Mouse (Mus musculus) embryonic facial prominence, embryonic 15.5 days (tissue): ENCODE results near the gene Duoxa1. TPM values are rescaled to one million over a fixed set of nuclear protein-coding genes. Genes with fewer than 3 reads are reported as not detected.

Experiments
- ATAC-seq: fragments of 200-750 bp; cut with Nextera tagmentation; 2 replicates; pipeline ENCODE4 v1.8.0; 2017; ENCODE audit warnings: low read depth, moderate TSS enrichment; ENCODE audit not compliant: insufficient number of reproducible peaks, low FRiP score, low TSS enrichment
- H3K27ac ChIP-seq: fragments of 300-500 bp; sonication (generic); replicated peaks from 2 replicates; pipeline ENCODE4 v1.5.1; 2015; ENCODE audit warnings: mild to moderate bottlenecking, inconsistent platforms
- H3K27me3 ChIP-seq: fragments of 300-500 bp; sonication (generic); 2 replicates; pipeline ENCODE4 v1.6.1; 2015; ENCODE audit warnings: inconsistent platforms
- H3K36me3 ChIP-seq: fragments of 300-500 bp; sonication (generic); 2 replicates; pipeline ENCODE4 v1.6.1; 2015; ENCODE audit warnings: mild to moderate bottlenecking, inconsistent platforms
- H3K4me1 ChIP-seq: fragments of 300-500 bp; sonication (generic); 2 replicates; pipeline ENCODE4 v1.6.1; 2015; ENCODE audit warnings: inconsistent platforms
- H3K4me2 ChIP-seq: fragments of 300-500 bp; sonication (generic); replicated peaks from 2 replicates; pipeline ENCODE4 v1.6.1; 2015; ENCODE audit warnings: mild to moderate bottlenecking, inconsistent platforms
- H3K4me3 ChIP-seq: fragments of 300-500 bp; sonication (generic); replicated peaks from 2 replicates; pipeline ENCODE4 v1.5.1; 2015; ENCODE audit warnings: mild to moderate bottlenecking, inconsistent platforms
- H3K9ac ChIP-seq: fragments of 300-500 bp; sonication (generic); 2 replicates; pipeline ENCODE4 v1.6.1; 2015; ENCODE audit warnings: inconsistent platforms
- H3K9me3 ChIP-seq: fragments of 300-500 bp; sonication (generic); replicated peaks from 2 replicates; pipeline ENCODE4 v1.6.1; 2016; ENCODE audit warnings: inconsistent platforms
- WGBS: fragments of 180-500 bp; shearing (Covaris S2); methylation state at CpG from one replicate; pipeline ENCODE4 v1.1.7; 2015; 5-methylcytosine and 5-hydroxymethylcytosine counted together
- polyA plus RNA-seq: library from polyadenylated mRNA; unstranded; fragments of >200 nt; fragmentation: Nextera tagmentation; extraction: Ambion mirVana; gene quantifications from 2 replicates; pipeline ENCODE4 v1.2.1, GENCODE M21; 2015

Gene Duoxa1
- polyA plus RNA-seq, 1 experiment from 2014 or later = 7.6 TPM

DNA sequence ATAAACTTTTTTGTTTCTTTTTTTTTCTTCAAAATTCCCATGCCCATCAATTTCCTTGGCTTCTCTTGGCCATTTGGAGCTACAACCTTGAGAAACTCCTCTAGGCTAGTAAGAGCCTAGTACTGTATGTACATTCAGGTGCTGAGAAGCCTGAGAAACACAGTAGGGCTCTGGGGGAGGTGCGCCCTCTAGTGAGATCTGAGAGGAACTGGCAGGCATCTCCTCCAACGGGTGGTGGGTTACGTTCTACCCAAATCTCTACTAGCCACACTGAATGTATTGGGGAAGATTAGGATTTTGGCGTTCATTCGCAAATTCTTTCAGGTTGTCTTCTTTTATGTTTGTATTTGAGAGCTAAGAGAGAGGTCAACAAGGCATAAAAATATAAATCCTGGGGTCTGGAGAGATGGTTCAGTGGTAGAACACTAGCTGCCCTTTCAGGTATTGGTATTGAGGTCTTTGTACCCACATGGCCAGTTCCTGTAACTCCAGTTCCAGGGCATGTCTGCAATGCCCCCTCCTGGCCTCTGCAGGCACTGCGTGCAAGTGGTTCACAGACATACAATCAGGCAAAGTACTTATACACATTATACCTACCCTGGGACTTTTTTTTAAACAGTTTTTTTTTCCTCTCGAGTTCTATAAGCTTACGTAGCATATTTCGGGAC is 10.8 kb downstream of the Duoxa1 start:
- ATAC-seq = no peak
- H3K4me1 ChIP-seq = peaks cover 38% of the 10 kb centered on the region
- H3K4me3 ChIP-seq = no peak overlapping the region
- H3K36me3 ChIP-seq = no peaks in the 10 kb centered on the region
- H3K9me3 ChIP-seq = no peaks in the 10 kb centered on the region
- WGBS = 9% methylated on average over 9 of the region's 9 CpGs
- H3K4me2 ChIP-seq = no peak overlapping the region
- peaks cover 84% of the 10 kb centered on the region for H3K27me3 ChIP-seq
- no peak overlapping the region for H3K9ac ChIP-seq
- no peak overlapping the region for H3K27ac ChIP-seq

DNA sequence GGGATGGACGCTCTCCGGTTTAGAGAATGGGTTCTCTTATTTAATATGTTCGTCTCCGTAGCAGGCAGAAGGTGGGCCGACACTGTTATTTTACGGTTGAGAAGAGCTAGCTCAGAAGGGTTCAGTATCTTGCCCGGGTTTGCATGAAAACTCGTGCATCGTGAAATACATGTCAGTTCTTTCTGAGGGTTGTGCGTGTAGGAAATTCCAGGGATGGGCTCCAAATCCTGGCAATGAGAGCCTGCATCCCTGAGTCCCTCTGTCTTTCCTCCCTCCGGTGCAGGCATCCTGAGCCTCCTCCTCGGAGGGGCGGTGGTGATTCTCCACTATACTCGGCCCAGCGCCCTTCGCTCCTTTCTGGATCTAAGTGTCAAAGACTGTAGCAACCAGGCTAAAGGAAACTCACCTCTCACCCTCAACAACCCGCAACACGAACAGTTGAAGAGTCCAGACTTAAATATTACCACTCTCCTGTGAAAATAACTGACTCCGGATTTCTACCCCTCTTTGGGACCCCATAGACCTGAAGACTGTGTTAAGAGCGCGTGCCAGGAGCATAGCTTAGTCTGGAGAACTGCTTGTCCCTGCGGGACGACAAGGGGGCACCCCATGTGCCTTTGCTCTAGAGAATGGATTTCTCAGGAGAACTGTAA is 11.5 kb downstream of the Duoxa1 start:
- no peak for ATAC-seq
- H3K4me2 ChIP-seq = peak overlapping the region; percentile 76
- no peak overlapping the region for H3K9ac ChIP-seq
- peak overlapping the region; percentile 39 for H3K4me3 ChIP-seq
- H3K27me3 ChIP-seq = peaks cover 86% of the 10 kb centered on the region
- no peaks in the 10 kb centered on the region for H3K9me3 ChIP-seq
- no peak overlapping the region for H3K27ac ChIP-seq
- H3K36me3 ChIP-seq = no peaks in the 10 kb centered on the region
- 7% methylated on average over 23 of the region's 23 CpGs for WGBS
- H3K4me1 ChIP-seq = peaks cover 44% of the 10 kb centered on the region

- H3K27ac ChIP-seq = no peak overlapping the region
- WGBS = under 1% methylated on average over 48 of the region's 48 CpGs
- no peaks in the 10 kb centered on the region for H3K9me3 ChIP-seq
- peak overlapping the region; percentile 76 for H3K4me2 ChIP-seq
- no peak overlapping the region for H3K9ac ChIP-seq
- peaks cover 39% of the 10 kb centered on the region for H3K4me1 ChIP-seq
- no peak for ATAC-seq
- H3K27me3 ChIP-seq = peaks cover 87% of the 10 kb centered on the region
- peak overlapping the region; percentile 39 for H3K4me3 ChIP-seq
- H3K36me3 ChIP-seq = no peaks in the 10 kb centered on the region
These were observed 12.2 kb downstream of the Duoxa1 start for GRCm38 (mm10) chr2:122301081-122301920.

DNA sequence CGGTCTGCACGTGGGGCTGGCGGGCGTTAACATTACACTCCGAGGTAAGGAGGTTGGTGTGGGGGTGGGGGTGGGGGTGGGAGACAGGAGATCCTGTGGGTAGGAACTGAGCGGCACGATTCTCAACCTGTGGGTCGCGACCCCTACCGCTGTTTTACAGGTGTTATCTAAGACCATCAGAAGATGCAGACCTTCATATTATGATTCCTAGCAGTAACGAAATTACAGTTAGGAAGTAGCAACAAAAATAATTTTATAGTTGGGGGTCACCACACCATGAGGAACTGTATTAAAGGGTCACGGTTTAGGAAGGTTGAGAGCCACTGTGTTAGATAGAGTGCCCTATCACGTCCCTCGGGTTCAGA is 12.9 kb downstream of the Duoxa1 start:
- no peaks in the 10 kb centered on the region for H3K9me3 ChIP-seq
- 5% methylated on average over 14 of the region's 14 CpGs for whole genome bisulfite sequencing
- peaks cover 89% of the 10 kb centered on the region for H3K27me3 ChIP-seq
- H3K36me3 ChIP-seq = no peaks in the 10 kb centered on the region
- ATAC-seq = no peak
- peak overlapping the region; percentile 39 for H3K4me3 ChIP-seq
- H3K4me1 ChIP-seq = peaks cover 39% of the 10 kb centered on the region
- H3K27ac ChIP-seq = no peak overlapping the region
- no peak overlapping the region; the same call in 1 of the 2 replicates for H3K4me2 ChIP-seq
- H3K9ac ChIP-seq = no peak overlapping the region

- peaks cover 39% of the 10 kb centered on the region for H3K4me1 ChIP-seq
- H3K27ac ChIP-seq = no peak overlapping the region
- no peak for ATAC-seq
- H3K9ac ChIP-seq = no peak overlapping the region
- H3K27me3 ChIP-seq = peaks cover 91% of the 10 kb centered on the region
- no peaks in the 10 kb centered on the region for H3K9me3 ChIP-seq
- no peak overlapping the region for H3K4me2 ChIP-seq
- no peak overlapping the region for H3K4me3 ChIP-seq
- H3K36me3 ChIP-seq = no peaks in the 10 kb centered on the region
- 13% methylated on average over 14 of the region's 14 CpGs for WGBS
These were observed 13.4 kb downstream of the Duoxa1 start for GRCm38 (mm10) chr2:122299911-122300655.

DNA sequence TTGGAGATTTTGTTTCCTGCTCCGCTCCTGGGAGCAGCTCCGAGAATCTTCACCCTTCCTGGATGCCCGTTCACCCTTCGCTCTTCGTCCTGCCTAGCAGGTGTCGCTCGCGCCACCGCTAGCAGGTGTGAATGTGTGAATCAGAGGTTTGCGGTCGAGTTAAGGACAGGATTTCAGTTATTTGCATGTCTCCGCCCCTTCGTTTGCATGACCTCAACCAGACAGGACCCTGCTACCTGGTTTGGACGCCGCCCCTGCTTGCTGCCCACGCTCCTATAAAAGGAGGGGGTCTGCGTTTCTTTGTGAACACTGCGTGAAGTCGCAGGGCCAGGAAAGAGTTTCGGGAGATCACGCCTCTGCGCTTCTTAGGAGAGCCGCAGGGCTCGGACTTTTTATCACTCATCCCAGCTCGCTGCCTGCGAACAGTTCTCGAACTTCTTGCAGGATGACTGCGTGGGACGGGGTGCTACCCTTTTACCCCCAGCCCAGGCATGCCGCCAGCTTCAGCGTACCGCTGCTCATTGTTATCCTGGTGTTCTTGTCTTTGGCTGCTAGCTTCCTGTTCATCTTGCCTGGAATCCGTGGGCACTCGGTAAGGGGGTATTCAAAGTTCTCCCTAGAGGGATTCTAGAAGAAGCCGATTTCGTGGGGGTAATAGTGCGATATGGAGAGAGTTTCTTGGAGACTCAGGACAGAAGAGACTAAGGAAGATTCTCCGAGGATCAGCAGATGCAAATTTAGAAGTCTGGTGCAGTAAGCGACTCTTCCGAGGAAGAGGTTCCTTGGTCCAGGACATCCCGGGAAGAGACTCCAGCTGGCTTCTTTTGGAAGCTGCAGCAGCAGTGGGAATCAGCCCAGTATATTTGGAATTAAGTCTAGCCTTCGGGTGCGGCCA is 14.7 kb downstream of the Duoxa1 start, which contains the start of gene Duoxa2:
TSS of gene Duoxa2 (plus strand) at position 305 of the 895 bp plus-strand sequence.
- no peak within 1 kb of the TSS for H3K9ac ChIP-seq
- H3K36me3 ChIP-seq = no peaks in the 10 kb centered on the region
- H3K27me3 ChIP-seq = peaks cover 94% of the 10 kb centered on the region
- H3K27ac ChIP-seq = no peak within 1 kb of the TSS
- WGBS = 1% methylated on average over 43 of the region's 43 CpGs
- peaks cover 39% of the 10 kb centered on the region for H3K4me1 ChIP-seq
- peak within 1 kb of the TSS; percentile 28 for H3K4me3 ChIP-seq
- H3K9me3 ChIP-seq = no peaks in the 10 kb centered on the region
- no peak for ATAC-seq
- H3K4me2 ChIP-seq = peak within 1 kb of the TSS; percentile 47

DNA sequence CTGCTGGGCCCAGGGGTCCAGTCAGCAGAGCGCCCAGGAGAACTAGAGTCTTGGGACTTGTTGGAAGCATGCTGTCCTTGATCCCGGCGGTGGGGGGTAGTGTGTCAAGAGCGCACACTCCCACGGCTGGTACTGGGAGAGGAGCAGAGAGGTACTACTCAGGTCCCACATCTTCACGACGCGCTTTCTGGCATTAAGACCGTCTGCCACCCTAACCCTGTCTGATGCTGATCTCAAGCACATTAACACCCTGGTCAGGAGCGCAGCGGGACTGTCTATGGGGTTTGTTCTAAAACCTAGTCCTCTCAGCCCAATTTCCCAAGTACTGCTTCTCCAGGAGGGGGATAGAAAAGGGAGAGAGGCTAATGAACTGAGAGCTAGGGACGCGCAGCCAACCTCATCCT is 15.4 kb downstream of the Duoxa1 start, which contains the start of gene Duox2:
TSS of gene Duox2 (minus strand) at position 354 of the 404 bp plus-strand sequence.
- WGBS = 2% methylated on average over 13 of the region's 13 CpGs
- H3K9ac ChIP-seq = no peak within 1 kb of the TSS
- H3K4me2 ChIP-seq = peak within 1 kb of the TSS; percentile 47
- peak within 1 kb of the TSS; percentile 28 for H3K4me3 ChIP-seq
- peaks cover 91% of the 10 kb centered on the region for H3K27me3 ChIP-seq
- peaks cover 39% of the 10 kb centered on the region for H3K4me1 ChIP-seq
- ATAC-seq = no peak
- no peaks in the 10 kb centered on the region for H3K36me3 ChIP-seq
- no peak within 1 kb of the TSS for H3K27ac ChIP-seq
- H3K9me3 ChIP-seq = no peaks in the 10 kb centered on the region

- Histone ChIP-seq H3K4me3 (peak overlapping the region; percentile 16; the same call in 1 of the 2 replicates), H3K4me1 (peaks cover 38% of the 10 kb centered on the region), H3K9ac (no peak overlapping the region), H3K9me3 (no peaks in the 10 kb centered on the region), H3K27me3 (peaks cover 85% of the 10 kb centered on the region), H3K4me2 (peak overlapping the region; percentile 17), H3K27ac (no peak overlapping the region), H3K36me3 (no peaks in the 10 kb centered on the region)
- 1% methylated on average over 35 of the region's 35 CpGs for WGBS
- ATAC-seq = no peak
These were observed 16.0 kb downstream of the Duoxa1 start for GRCm38 (mm10) chr2:122297271-122298095.

- H3K4me3 ChIP-seq = no peak overlapping the region
- no peak overlapping the region for H3K27ac ChIP-seq
- peaks cover 21% of the 10 kb centered on the region for H3K4me1 ChIP-seq
- H3K27me3 ChIP-seq = peaks cover 66% of the 10 kb centered on the region
- no peaks in the 10 kb centered on the region for H3K36me3 ChIP-seq
- H3K4me2 ChIP-seq = no peak overlapping the region
- H3K9ac ChIP-seq = no peak overlapping the region
- no peaks in the 10 kb centered on the region for H3K9me3 ChIP-seq
- no peak for ATAC-seq
- 4% methylated on average over 7 of the region's 7 CpGs for WGBS
These were observed 18.6 kb downstream of the Duoxa1 start for GRCm38 (mm10) chr2:122294916-122295315.
